Mouse (Mus musculus): ENCODE measurements around the gene 4921539E11Rik. TPM values are rescaled to one million over a fixed set of nuclear protein-coding genes. Genes with fewer than 3 reads are reported as not detected.
A peak's percentile ranks its signal among the peaks of the same experiment; 100 is the strongest.

The 4921539E11Rik gene
- total RNA-seq, 2 experiments from 2014 or later, result not detected

GRCm38 (mm10) chr4:103249436-103250085, 41.1 kb downstream of the 4921539E11Rik start:
- DNase-seq, result no peak
- intact Hi-C loops (cut with DNase I; ENCODE audit: low total_unique reads), result no loop called here

- no peak for DNase-seq
- intact Hi-C loops (cut with DNase I; ENCODE audit: low total_unique reads), result no loop called here
Observed at GRCm38 (mm10) chr4:103247813-103248212, 42.9 kb downstream of the 4921539E11Rik start.

GRCm38 (mm10) chr4:103247249-103247648, 43.4 kb downstream of the 4921539E11Rik start:
- intact Hi-C loops (cut with DNase I; ENCODE audit: low total_unique reads), result no loop called here
- no peak for DNase-seq

GRCm38 (mm10) chr4:103232156-103232555, 58.5 kb downstream of the 4921539E11Rik start:
- no peak for DNase-seq
- intact Hi-C loops (cut with DNase I; ENCODE audit: low total_unique reads), result no loop called here

GRCm38 (mm10) chr4:103222854-103223253, 67.8 kb downstream of the 4921539E11Rik start:
- no peak for DNase-seq

GRCm38 (mm10) chr4:103221789-103222188, 68.9 kb downstream of the 4921539E11Rik start:
- intact Hi-C loops (cut with DNase I; ENCODE audit: low total_unique reads), result no loop called here
- DNase-seq, result no peak

More at GRCm38 (mm10) chr4:103222854-103223253, 67.8 kb downstream of the 4921539E11Rik start:
- intact Hi-C loops (cut with DNase I; ENCODE audit: low total_unique reads), result no loop called here

GRCm38 (mm10) chr4:103219011-103219410, 71.7 kb downstream of the 4921539E11Rik start:
- intact Hi-C loops (cut with DNase I; ENCODE audit: low total_unique reads), result no loop called here

GRCm38 (mm10) chr4:103216046-103216445, 74.6 kb downstream of the 4921539E11Rik start:
- intact Hi-C loops (cut with DNase I; ENCODE audit: low total_unique reads), result no loop called here
- DNase-seq, result no peak

More at GRCm38 (mm10) chr4:103219011-103219410, 71.7 kb downstream of the 4921539E11Rik start:
- no peak for DNase-seq

GRCm38 (mm10) chr4:103214925-103215820, 75.5 kb downstream of the 4921539E11Rik start, which contains the start of gene Slc35d1:
Gene Slc35d1 (minus strand): TSS chr4:103215164.
- intact Hi-C loops (cut with DNase I; ENCODE audit: low total_unique reads), result no loop called here
- DNase-seq, result peak; percentile 82

- DNase-seq, result peak; percentile 71
- intact Hi-C loops (cut with DNase I; ENCODE audit: low total_unique reads), result no loop called here
Observed at GRCm38 (mm10) chr4:103214498-103214924, 76.2 kb downstream of the 4921539E11Rik start.

GRCm38 (mm10) chr4:103213859-103214497, 76.7 kb downstream of the 4921539E11Rik start:
- no peak for DNase-seq
- intact Hi-C loops (cut with DNase I; ENCODE audit: low total_unique reads), result no loop called here

GRCm38 (mm10) chr4:103208553-103208952, 82.1 kb downstream of the 4921539E11Rik start:
- no peak for DNase-seq
- intact Hi-C loops (cut with DNase I; ENCODE audit: low total_unique reads), result no loop called here

GRCm38 (mm10) chr4:103203646-103204045, 87.0 kb downstream of the 4921539E11Rik start:
- intact Hi-C loops (cut with DNase I; ENCODE audit: low total_unique reads), result no loop called here
- DNase-seq, result no peak

GRCm38 (mm10) chr4:103200046-103200445, 90.6 kb downstream of the 4921539E11Rik start:
- intact Hi-C loops (cut with DNase I; ENCODE audit: low total_unique reads), result no loop called here
- peak; percentile 5 for DNase-seq

- intact Hi-C loops (cut with DNase I; ENCODE audit: low total_unique reads), result no loop called here
Observed at GRCm38 (mm10) chr4:103199086-103199485, 91.6 kb downstream of the 4921539E11Rik start.

GRCm38 (mm10) chr4:103197401-103197800, 93.3 kb downstream of the 4921539E11Rik start:
- intact Hi-C loops (cut with DNase I; ENCODE audit: low total_unique reads), result no loop called here
- no peak for DNase-seq

More at GRCm38 (mm10) chr4:103199086-103199485, 91.6 kb downstream of the 4921539E11Rik start:
- no peak for DNase-seq

GRCm38 (mm10) chr4:103192421-103192820, 98.2 kb downstream of the 4921539E11Rik start:
- DNase-seq, result no peak
- intact Hi-C loops (cut with DNase I; ENCODE audit: low total_unique reads), result no loop called here

- no peak for DNase-seq
- intact Hi-C loops (cut with DNase I; ENCODE audit: low total_unique reads), result no loop called here
Observed at GRCm38 (mm10) chr4:103188786-103189640, 101.7 kb downstream of the 4921539E11Rik start.
